Mouse (Mus musculus) hindbrain, embryonic 16.5 days (tissue): ENCODE measurements around the gene Skint6. TPM values are rescaled to one million over a fixed set of nuclear protein-coding genes. Genes with fewer than 3 reads are reported as not detected.
"Not testable (repeated sequence)": the region's sequence is repeated elsewhere in the genome, so short reads cannot be mapped to it uniquely, and the experiment has no call there.

Experiments used
- ATAC-seq: fragments of 200-750 bp; cut with Nextera tagmentation; 2 replicates; pipeline ENCODE4 v1.8.0; 2017; ENCODE audit warnings: moderate TSS enrichment, moderate library complexity
- H3K27ac ChIP-seq: fragments of 300-500 bp; sonication (generic); 2 replicates; pipeline ENCODE4 v1.5.1; 2014; ENCODE audit warnings: low read depth, mild to moderate bottlenecking, control low read depth, low read length, moderate library complexity
- H3K27me3 ChIP-seq: fragments of 300-500 bp; sonication (generic); replicated peaks from 2 replicates; pipeline ENCODE4 v1.6.1; 2014; ENCODE audit warnings: low read length; ENCODE audit not compliant: control insufficient read depth, insufficient read depth
- H3K36me3 ChIP-seq: fragments of 300-500 bp; sonication (generic); 2 replicates; pipeline ENCODE4 v1.6.1; 2014; ENCODE audit warnings: mild to moderate bottlenecking, low read length, moderate library complexity, mixed read lengths; ENCODE audit not compliant: control insufficient read depth, insufficient read depth
- H3K4me1 ChIP-seq: fragments of 300-500 bp; sonication (generic); 2 replicates; pipeline ENCODE4 v1.6.1; 2014; ENCODE audit warnings: low read depth, low read length; ENCODE audit not compliant: control insufficient read depth, insufficient read depth
- H3K4me2 ChIP-seq: fragments of 300-500 bp; sonication (generic); 2 replicates; pipeline ENCODE4 v1.6.1; 2014; ENCODE audit warnings: mild to moderate bottlenecking, low read length, control low read depth, moderate library complexity
- H3K4me3 ChIP-seq: fragments of 300-500 bp; sonication (generic); 2 replicates; pipeline ENCODE4 v1.5.1; 2014; ENCODE audit warnings: mild to moderate bottlenecking, low read length, control low read depth, moderate library complexity
- H3K9ac ChIP-seq: fragments of 300-500 bp; sonication (generic); 2 replicates; pipeline ENCODE4 v1.6.1; 2014; ENCODE audit warnings: low read depth, mild to moderate bottlenecking, control low read depth, low read length, moderate library complexity
- H3K9me3 ChIP-seq: fragments of 300-500 bp; sonication (generic); 2 replicates; pipeline ENCODE4 v1.6.1; 2014; ENCODE audit warnings: mild to moderate bottlenecking, low read length, moderate library complexity; ENCODE audit not compliant: control insufficient read depth
- WGBS: fragments of 180-500 bp; shearing (Covaris S2); extraction: QIAGEN DNeasy Blood & Tissue Kit; methylation state at CpG from one replicate; pipeline ENCODE4 v1.1.7; 2014; 5-methylcytosine and 5-hydroxymethylcytosine counted together
- polyA plus RNA-seq: library from polyadenylated mRNA; unstranded; fragments of >200 nt; fragmentation: Nextera tagmentation; extraction: Ambion mirVana; gene quantifications from 2 replicates; pipeline ENCODE4 v1.2.1, GENCODE M21; 2015

The Skint6 gene
- not detected in 2 replicates for polyA plus RNA-seq

- 68% methylated on average over 2 of the region's 2 CpGs for WGBS
- H3K4me1 ChIP-seq = no peaks in the 10 kb centered on the region
- H3K27me3 ChIP-seq = no peaks in the 10 kb centered on the region
- no peak within 1 kb of the TSS for H3K27ac ChIP-seq
- no peaks in the 10 kb centered on the region for H3K36me3 ChIP-seq
- no peak within 1 kb of the TSS for H3K9ac ChIP-seq
- H3K4me2 ChIP-seq = no peak within 1 kb of the TSS
- no peak for ATAC-seq
- no peak within 1 kb of the TSS for H3K4me3 ChIP-seq
- H3K9me3 ChIP-seq = peaks cover 5% of the 10 kb centered on the region; the same call in 1 of the 2 replicates
Measured at GRCm38 (mm10) chr4:113286873-113287272, at the start of gene Skint6. Skint6 (minus strand) TSS chr4:113286973.

DNA sequence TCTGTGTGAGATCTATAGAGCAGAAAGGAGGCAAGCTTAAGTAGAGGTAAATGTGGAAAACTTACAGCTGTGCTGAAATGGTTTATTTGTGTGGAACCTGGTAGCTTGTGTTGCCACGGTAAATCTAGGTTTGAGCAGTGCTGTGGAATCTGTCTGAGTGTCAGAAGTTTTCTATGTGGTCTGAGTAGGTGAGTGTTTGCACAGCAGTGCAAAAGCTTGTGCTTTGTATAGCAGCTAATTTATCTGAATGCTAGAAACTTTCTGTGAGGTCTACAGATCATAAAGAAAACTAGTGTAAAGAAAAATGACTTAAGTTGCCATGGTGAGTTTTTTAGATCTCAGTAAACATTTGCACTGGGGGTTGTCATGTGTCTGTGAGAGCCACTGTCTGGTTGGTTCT lies 34.1 kb upstream of the Skint6 start:
- H3K9me3 ChIP-seq = peaks cover 33% of the 10 kb centered on the region
- no peak for ATAC-seq

DNA sequence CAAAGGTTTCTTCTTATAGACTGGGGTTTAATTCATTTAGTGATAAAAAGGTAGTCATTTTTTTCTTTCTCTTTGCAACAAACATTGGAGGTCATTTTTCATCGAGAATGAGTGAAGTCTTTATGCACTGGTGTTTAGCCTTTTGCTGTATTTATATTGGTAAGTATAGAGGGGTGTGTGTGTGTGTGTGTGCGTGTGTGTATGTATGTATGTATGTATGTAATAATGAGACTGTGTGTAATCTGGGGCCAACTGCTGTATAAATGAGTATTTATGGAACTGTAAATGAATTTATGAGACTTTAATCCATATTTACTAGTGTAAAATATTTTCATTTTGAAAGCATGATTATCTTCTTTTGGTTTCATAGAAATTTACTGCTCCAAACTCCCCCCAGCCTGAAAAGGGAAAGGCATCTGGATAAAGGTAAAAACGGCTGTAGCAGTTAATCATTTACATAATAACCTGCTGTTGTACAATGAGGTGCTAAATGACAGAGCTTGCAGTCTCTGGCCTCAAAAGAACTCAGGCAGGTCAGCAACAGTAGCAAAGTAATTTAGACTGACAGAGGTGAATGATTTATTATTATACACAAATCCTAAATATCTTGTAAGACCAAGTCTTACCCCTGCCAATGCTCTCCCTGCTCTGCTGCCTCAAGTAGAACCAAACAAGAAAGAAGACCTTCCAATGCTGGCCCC lies 15.2 kb upstream of the Skint6 start:
- WGBS = 63% methylated on average over 3 of the region's 3 CpGs
- Histone ChIP-seq H3K9ac (no peak overlapping the region), H3K9me3 (peaks cover 4% of the 10 kb centered on the region), H3K4me3 (no peak overlapping the region), H3K4me2 (no peak overlapping the region), H3K4me1 (no peaks in the 10 kb centered on the region), H3K36me3 (no peaks in the 10 kb centered on the region), H3K27ac (no peak overlapping the region), H3K27me3 (no peaks in the 10 kb centered on the region)
- no peak for ATAC-seq

More for the DNA sequence above, 34.1 kb upstream of the Skint6 start:
- Histone ChIP-seq H3K27ac (no peak overlapping the region), H3K9ac (no peak overlapping the region), H3K4me3 (no peak overlapping the region), H3K4me1 (no peaks in the 10 kb centered on the region), H3K36me3 (no peaks in the 10 kb centered on the region), H3K27me3 (no peaks in the 10 kb centered on the region), H3K4me2 (no peak overlapping the region)
- WGBS = 91% methylated on average over 1 of the region's 1 CpGs

GRCm38 (mm10) chr4:113263363-113264060 lies 23.3 kb downstream of the Skint6 start:
- H3K4me2 ChIP-seq = no peak overlapping the region
- H3K36me3 ChIP-seq = no peaks in the 10 kb centered on the region
- no peak overlapping the region for H3K4me3 ChIP-seq
- H3K9ac ChIP-seq = no peak overlapping the region
- ATAC-seq = no peak
- H3K27me3 ChIP-seq = no peaks in the 10 kb centered on the region
- H3K4me1 ChIP-seq = no peaks in the 10 kb centered on the region
- 100% methylated on average over 1 of the region's 1 CpGs for WGBS
- H3K27ac ChIP-seq = no peak overlapping the region
- H3K9me3 ChIP-seq = peaks cover 17% of the 10 kb centered on the region

- Histone ChIP-seq H3K4me1 (no peaks in the 10 kb centered on the region), H3K27me3 (no peaks in the 10 kb centered on the region), H3K4me3 (no peak overlapping the region), H3K4me2 (no peak overlapping the region), H3K36me3 (no peaks in the 10 kb centered on the region), H3K27ac (no peak overlapping the region), H3K9me3 (peaks cover 15% of the 10 kb centered on the region), H3K9ac (no peak overlapping the region)
- no peak for ATAC-seq
Measured at GRCm38 (mm10) chr4:113245808-113246207, 41.0 kb downstream of the Skint6 start.

DNA sequence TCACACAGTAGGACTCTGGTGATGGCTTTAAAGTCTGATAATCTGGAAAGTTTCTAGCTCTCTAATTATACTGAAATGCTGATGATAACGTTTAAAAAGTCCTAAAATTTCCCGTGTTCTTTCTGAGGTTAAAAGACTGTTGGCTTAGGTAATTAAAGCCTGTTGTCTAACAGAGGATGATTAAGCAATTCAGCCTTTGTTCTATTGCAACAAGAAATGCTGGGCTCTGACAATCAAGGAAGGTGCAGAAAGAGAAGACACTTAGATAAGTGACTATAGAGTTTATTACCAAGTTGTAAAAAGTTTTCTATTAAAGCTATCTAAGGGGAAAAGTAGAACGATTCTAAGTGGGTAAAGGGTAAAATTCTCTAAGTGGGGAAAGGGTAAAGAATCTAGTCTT lies 219.2 kb downstream of the Skint6 start:
- Histone ChIP-seq H3K4me1 (no peaks in the 10 kb centered on the region), H3K36me3 (no peaks in the 10 kb centered on the region), H3K4me3 (no peak overlapping the region), H3K4me2 (no peak overlapping the region), H3K9ac (no peak overlapping the region), H3K27me3 (no peaks in the 10 kb centered on the region), H3K9me3 (peaks cover 5% of the 10 kb centered on the region), H3K27ac (no peak overlapping the region)
- no peak for ATAC-seq
- WGBS = 70% methylated on average over 3 of the region's 3 CpGs

GRCm38 (mm10) chr4:112979160-112979559 lies 307.6 kb downstream of the Skint6 start:
- H3K4me1 ChIP-seq, H3K4me3 ChIP-seq, H3K36me3 ChIP-seq, H3K9ac ChIP-seq, H3K4me2 ChIP-seq, H3K27me3 ChIP-seq, H3K27ac ChIP-seq: not testable (repeated sequence)
- peaks cover 22% of the 10 kb centered on the region for H3K9me3 ChIP-seq
- 0 out of 2 replicates have a peak, but pooled peaks have one; percentile 42 for ATAC-seq
- WGBS = 34% methylated on average over 22 of the region's 22 CpGs

GRCm38 (mm10) chr4:112790646-112791045 lies 496.1 kb downstream of the Skint6 start:
- H3K4me3 ChIP-seq = no peak overlapping the region
- peaks cover 10% of the 10 kb centered on the region for H3K9me3 ChIP-seq
- no peaks in the 10 kb centered on the region for H3K4me1 ChIP-seq
- WGBS = 5% methylated on average over 1 of the region's 1 CpGs
- no peaks in the 10 kb centered on the region for H3K27me3 ChIP-seq
- no peak overlapping the region for H3K9ac ChIP-seq
- H3K4me2 ChIP-seq = no peak overlapping the region
- no peak for ATAC-seq
- H3K36me3 ChIP-seq = no peaks in the 10 kb centered on the region
- no peak overlapping the region for H3K27ac ChIP-seq

DNA sequence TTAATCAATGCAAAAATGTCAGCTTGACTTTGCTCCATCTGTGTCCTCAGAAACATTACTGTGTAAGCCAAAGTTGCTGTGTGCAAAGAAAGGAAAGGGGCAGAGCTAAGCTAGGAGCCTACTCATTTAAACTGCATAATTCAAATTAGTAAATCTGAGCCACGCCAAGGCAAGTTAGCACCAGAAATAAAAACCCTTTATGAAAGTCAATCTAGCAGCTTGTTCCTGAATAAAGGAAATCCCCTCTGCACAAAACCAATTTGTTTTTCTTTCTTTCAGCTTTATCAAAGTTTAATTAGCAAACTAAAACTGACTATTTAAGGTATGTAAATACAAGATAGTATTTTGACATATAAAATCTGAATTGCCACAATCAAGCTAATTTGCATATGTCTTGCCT lies 512.0 kb downstream of the Skint6 start, which contains the start of gene Skint10:
Gene Skint10, minus strand, starts transcription at position 101 of the 400 bp plus-strand sequence.
- no peaks in the 10 kb centered on the region for H3K4me1 ChIP-seq
- no peaks in the 10 kb centered on the region for H3K36me3 ChIP-seq
- no peak within 1 kb of the TSS for H3K27ac ChIP-seq
- no peak within 1 kb of the TSS for H3K9ac ChIP-seq
- H3K4me2 ChIP-seq = no peak within 1 kb of the TSS
- no peak within 1 kb of the TSS for H3K4me3 ChIP-seq
- peaks cover 6% of the 10 kb centered on the region; the same call in 1 of the 2 replicates for H3K9me3 ChIP-seq
- no peak for ATAC-seq
- no peaks in the 10 kb centered on the region for H3K27me3 ChIP-seq
- 79% methylated on average over 1 of the region's 1 CpGs for WGBS
